Mouse (Mus musculus) neural tube, embryonic 11.5 days (tissue): ENCODE measurements around the gene Haus4. TPM values are rescaled to one million over a fixed set of nuclear protein-coding genes. Genes with fewer than 3 reads are reported as not detected.

Experiments used
- ATAC-seq: fragments of 200-750 bp; cut with Nextera tagmentation; 2 replicates; pipeline ENCODE4 v1.8.0; 2017; ENCODE audit warnings: moderate number of reproducible peaks, mild to moderate bottlenecking, moderate TSS enrichment, moderate library complexity; ENCODE audit not compliant: insufficient read depth, low FRiP score, low TSS enrichment
- DNase-seq: peaks from one replicate; pipeline ENCODE4 v3.0.0-alpha.2; 2015; ENCODE audit warnings: low spot score
- H3K27ac ChIP-seq: fragments of 300-500 bp; sonication (generic); 2 replicates; pipeline ENCODE4 v1.5.1; 2014; ENCODE audit warnings: low read depth, mild to moderate bottlenecking, low read length
- H3K27me3 ChIP-seq: fragments of 300-500 bp; sonication (generic); 2 replicates; pipeline ENCODE4 v1.6.1; 2014; ENCODE audit warnings: mild to moderate bottlenecking, low read length, mixed read lengths; ENCODE audit not compliant: control insufficient read depth, insufficient read depth
- H3K36me3 ChIP-seq: fragments of 300-500 bp; sonication (generic); 2 replicates; pipeline ENCODE4 v1.6.1; 2014; ENCODE audit warnings: mild to moderate bottlenecking, low read length, moderate library complexity, mixed read lengths; ENCODE audit not compliant: control insufficient read depth, insufficient read depth
- H3K4me1 ChIP-seq: fragments of 300-500 bp; sonication (generic); 2 replicates; pipeline ENCODE4 v1.6.1; 2014; ENCODE audit warnings: low read length, mixed read lengths; ENCODE audit not compliant: control insufficient read depth, insufficient read depth
- H3K4me2 ChIP-seq: fragments of 300-500 bp; sonication (generic); 2 replicates; pipeline ENCODE4 v1.6.1; 2014; ENCODE audit warnings: low read depth, mild to moderate bottlenecking, moderate library complexity
- H3K4me3 ChIP-seq: fragments of 300-500 bp; sonication (generic); 2 replicates; pipeline ENCODE4 v1.5.1; 2014; ENCODE audit warnings: low read depth, low read length
- H3K9ac ChIP-seq: fragments of 300-500 bp; sonication (generic); 2 replicates; pipeline ENCODE4 v1.6.1; 2014; ENCODE audit warnings: mild to moderate bottlenecking, low read length
- H3K9me3 ChIP-seq: fragments of 300-500 bp; sonication (generic); 2 replicates; pipeline ENCODE4 v1.6.1; 2016; ENCODE audit warnings: low read length; ENCODE audit not compliant: control insufficient read depth
- WGBS: fragments of 180-500 bp; shearing (Covaris S2); extraction: QIAGEN DNeasy Blood & Tissue Kit; methylation state at CpG from one replicate; pipeline ENCODE4 v1.1.7; 2014; 5-methylcytosine and 5-hydroxymethylcytosine counted together
- polyA plus RNA-seq: library from polyadenylated mRNA; unstranded; fragments of >200 nt; fragmentation: Nextera tagmentation; extraction: Ambion mirVana; gene quantifications from 2 replicates; pipeline ENCODE4 v1.2.1, GENCODE M21; 2014

Gene Haus4
- polyA plus RNA-seq, 1 experiment from 2014 or later: 36.7 TPM

DNA sequence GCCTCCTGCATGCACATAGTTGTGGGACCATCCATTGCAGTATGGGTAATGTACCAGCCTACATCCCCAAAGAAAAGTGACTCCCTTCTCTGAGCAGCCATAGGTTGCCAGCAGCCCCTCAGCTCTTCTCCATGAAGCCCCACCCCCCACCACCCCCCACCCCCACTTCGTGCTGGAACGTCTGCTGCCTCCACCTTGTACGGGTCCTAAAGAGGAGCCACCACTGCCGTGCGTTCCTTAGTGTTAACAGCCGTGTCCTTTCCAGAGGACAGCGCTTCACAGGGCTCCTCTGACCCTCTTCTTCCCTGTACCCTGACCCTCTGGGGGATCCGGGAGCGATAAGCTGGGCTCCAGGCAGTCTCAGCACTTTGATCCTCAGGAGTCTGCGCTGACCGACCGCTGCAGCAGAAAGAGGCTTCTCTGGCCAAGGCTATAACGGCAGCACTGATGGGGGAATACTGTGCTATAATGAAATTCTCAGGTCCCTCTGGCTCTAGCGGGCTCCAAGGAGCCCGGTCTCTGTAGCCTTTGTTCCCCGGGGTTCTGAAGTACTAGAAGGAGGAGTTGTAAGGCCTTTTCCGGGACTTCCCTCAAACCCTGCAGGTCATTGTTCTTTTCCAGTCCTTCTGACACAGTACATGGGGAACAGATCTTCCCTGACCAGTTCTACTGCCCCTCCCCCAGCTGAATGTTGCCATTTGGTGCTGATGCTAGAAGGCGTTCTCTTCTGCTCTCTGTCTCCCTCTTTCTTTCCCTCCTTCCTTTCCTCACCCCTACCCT lies 27.0 kb downstream of the Haus4 start:
- H3K4me2 ChIP-seq: peak overlapping the region; percentile 55
- H3K9ac ChIP-seq: peak overlapping the region; percentile 59
- H3K4me3 ChIP-seq: peak overlapping the region; percentile 28
- peak overlapping the region; percentile 71 for H3K27ac ChIP-seq
- 1% methylated on average over 18 of the region's 18 CpGs for WGBS
- H3K36me3 ChIP-seq: no peaks in the 10 kb centered on the region
- peak; percentile 79 for ATAC-seq
- no peaks in the 10 kb centered on the region for H3K4me1 ChIP-seq
- peak; percentile 66 for DNase-seq
- no peaks in the 10 kb centered on the region for H3K27me3 ChIP-seq
- no peaks in the 10 kb centered on the region for H3K9me3 ChIP-seq

DNA sequence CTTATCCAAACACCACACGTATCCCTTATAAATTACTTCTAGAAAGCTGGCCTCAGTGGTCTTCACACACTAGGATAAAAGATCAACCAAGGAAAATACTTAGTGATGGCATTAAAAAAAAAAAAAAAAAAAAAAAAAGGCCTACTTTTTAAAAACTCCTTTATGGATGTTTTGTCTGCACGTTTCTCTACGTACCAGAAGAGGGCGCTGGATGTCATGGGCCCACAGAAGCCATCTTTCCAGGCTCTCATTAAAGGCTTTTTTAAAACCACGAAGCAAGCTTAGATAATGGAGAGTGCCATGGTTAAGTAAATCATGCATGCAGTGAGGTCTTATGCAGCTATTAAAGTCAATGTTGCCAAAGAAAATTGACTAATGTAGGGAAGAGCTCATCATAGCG lies 30.8 kb downstream of the Haus4 start:
- WGBS: 35% methylated on average over 6 of the region's 6 CpGs
- DNase-seq (no peak), ATAC-seq (no peak)

DNA sequence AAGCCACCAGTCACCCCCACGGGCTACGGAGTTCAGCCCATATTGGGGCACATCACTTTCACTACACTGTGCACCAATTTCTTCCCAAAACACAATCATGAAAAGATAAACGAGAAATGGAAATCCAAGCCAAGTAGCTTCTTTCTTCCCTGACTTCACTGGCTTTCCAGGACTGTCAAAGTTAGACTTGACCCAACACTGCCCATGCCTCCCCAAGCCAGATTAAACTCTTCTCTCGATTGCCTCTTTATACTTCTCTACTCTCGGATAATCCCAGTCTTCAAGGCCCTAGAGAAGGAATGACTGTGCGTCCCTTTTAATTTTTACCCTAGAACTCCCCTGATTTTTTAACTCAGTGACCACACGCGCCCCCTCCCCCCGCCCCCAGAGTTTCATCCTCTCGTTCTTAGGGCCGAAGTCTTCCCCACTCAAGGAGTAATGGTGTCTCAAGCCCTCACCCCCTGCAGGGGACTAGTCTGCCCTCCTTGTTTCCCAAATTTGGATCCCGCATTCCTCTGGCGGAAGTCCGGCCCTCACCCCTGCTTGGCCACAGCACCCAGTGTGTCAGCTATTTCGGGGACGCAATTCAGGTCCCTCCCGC lies 37.6 kb downstream of the Haus4 start:
- Histone ChIP-seq H3K9me3 (0 out of 2 replicates have a peak, but pooled peaks cover 2% of the 10 kb centered on the region), H3K4me2 (peak overlapping the region; percentile 58), H3K27ac (peak overlapping the region; percentile 24; the same call in 1 of the 2 replicates), H3K9ac (peak overlapping the region; percentile 75), H3K4me1 (peaks cover 2% of the 10 kb centered on the region; the same call in 1 of the 2 replicates), H3K27me3 (no peaks in the 10 kb centered on the region), H3K4me3 (peak overlapping the region; percentile 62), H3K36me3 (peaks cover 23% of the 10 kb centered on the region)
- DNase-seq (no peak), ATAC-seq (peak; percentile 2; the same call in 1 of the 2 replicates)
- 7% methylated on average over 17 of the region's 17 CpGs for WGBS

More for the DNA sequence above, 30.8 kb downstream of the Haus4 start:
- no peaks in the 10 kb centered on the region for H3K36me3 ChIP-seq
- no peak overlapping the region for H3K4me3 ChIP-seq
- H3K27ac ChIP-seq: no peak overlapping the region
- no peaks in the 10 kb centered on the region for H3K9me3 ChIP-seq
- H3K4me1 ChIP-seq: no peaks in the 10 kb centered on the region
- H3K4me2 ChIP-seq: no peak overlapping the region
- no peaks in the 10 kb centered on the region for H3K27me3 ChIP-seq
- no peak overlapping the region for H3K9ac ChIP-seq

DNA sequence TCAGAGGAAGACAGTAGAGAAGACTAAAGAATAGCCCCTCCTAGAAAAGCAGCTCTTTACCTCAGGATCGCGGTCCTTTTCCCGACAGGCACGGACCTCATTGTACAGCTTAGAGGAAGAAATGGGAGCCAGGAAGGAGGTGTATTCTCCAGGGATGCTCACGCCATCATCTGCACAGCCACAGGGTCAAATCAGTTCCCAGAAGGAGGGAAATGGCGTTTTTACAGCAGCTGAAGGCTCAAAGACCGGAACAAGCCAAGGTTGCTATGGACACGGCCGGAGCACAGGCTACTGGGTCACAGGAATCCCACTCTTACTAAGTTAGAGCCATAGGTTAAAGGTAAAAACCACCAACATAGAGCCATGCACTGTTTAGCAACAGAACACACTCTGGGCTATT lies 44.6 kb downstream of the Haus4 start:
- H3K4me1 ChIP-seq: no peaks in the 10 kb centered on the region
- peaks cover 60% of the 10 kb centered on the region for H3K36me3 ChIP-seq
- 0 out of 2 replicates have a peak, but pooled peaks cover 2% of the 10 kb centered on the region for H3K9me3 ChIP-seq
- DNase-seq (no peak), ATAC-seq (no peak)
- no peak overlapping the region for H3K4me3 ChIP-seq
- H3K4me2 ChIP-seq: no peak overlapping the region
- no peaks in the 10 kb centered on the region for H3K27me3 ChIP-seq
- no peak overlapping the region for H3K9ac ChIP-seq
- WGBS: 90% methylated on average over 9 of the region's 9 CpGs
- no peak overlapping the region for H3K27ac ChIP-seq

DNA sequence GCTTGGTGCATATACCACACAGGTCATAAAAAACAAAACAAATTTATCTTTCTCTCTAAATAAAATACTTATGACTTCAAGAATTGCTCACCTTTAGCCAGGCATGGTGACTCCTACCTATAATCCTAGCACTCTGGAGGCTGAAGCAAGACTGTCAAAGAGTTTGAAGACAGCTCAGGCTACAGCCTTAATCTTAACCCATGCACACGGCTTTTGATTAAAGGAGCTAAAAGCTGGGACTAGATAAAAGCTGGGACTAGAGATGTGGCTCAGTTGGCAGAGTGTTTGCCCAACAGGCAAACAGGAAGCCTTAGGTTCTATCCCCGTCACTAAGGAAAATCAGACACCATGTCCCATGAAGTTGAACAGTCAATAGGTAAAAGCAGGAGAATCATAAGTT lies 51.3 kb downstream of the Haus4 start:
- ATAC-seq: no peak
- H3K27me3 ChIP-seq: no peaks in the 10 kb centered on the region
- no peak overlapping the region for H3K27ac ChIP-seq
- H3K4me3 ChIP-seq: no peak overlapping the region
- no peaks in the 10 kb centered on the region for H3K9me3 ChIP-seq
- no peak for DNase-seq
- no peaks in the 10 kb centered on the region for H3K4me1 ChIP-seq
- no peak overlapping the region for H3K4me2 ChIP-seq
- WGBS: 80% methylated on average over 2 of the region's 2 CpGs
- H3K36me3 ChIP-seq: peaks cover 12% of the 10 kb centered on the region
- no peak overlapping the region for H3K9ac ChIP-seq

DNA sequence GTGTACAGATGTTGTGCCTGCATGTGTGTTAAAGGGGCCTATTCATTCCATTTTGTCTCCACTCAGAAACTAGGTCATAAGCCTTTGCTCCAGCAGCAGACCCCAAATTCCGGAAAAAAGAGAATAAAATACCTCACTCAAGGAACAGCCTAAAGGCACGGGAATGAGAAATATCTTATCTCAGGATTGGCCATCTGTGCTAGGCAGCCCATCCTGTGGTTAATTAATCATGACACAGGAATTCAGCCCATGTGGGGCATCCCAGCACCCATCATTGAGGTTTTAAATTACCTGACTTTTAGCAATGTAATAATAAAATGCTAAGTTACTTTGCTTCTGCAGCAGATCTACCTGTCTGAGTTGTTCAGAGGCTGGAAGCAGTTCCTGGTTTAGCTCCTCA lies 53.1 kb downstream of the Haus4 start:
- no peak overlapping the region for H3K4me3 ChIP-seq
- no peaks in the 10 kb centered on the region for H3K4me1 ChIP-seq
- H3K27me3 ChIP-seq: no peaks in the 10 kb centered on the region
- H3K9ac ChIP-seq: no peak overlapping the region
- no peak overlapping the region for H3K4me2 ChIP-seq
- WGBS: 78% methylated on average over 2 of the region's 2 CpGs
- no peak for ATAC-seq
- DNase-seq: no peak
- H3K36me3 ChIP-seq: no peaks in the 10 kb centered on the region; the same call in 1 of the 2 replicates
- H3K9me3 ChIP-seq: no peaks in the 10 kb centered on the region
- H3K27ac ChIP-seq: no peak overlapping the region

DNA sequence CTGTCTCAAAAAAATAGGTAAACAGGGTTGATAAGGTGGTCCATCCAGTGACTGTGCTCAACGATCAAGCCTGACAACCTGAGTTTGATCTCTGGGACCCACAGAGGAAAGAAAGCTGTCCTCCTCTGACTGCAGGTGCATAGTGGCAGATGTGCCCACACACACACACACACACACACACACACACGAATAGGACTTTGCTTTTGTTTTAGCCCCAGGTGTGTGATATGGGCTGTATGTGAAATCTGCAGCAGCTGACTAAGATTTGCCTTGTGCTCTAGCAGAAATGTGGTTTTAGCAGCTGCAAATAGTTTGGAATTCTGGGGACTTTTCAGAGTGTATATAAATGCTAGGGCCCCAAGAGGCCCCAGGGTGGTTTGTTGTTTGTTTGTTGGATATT lies 55.1 kb downstream of the Haus4 start:
- WGBS: 85% methylated on average over 2 of the region's 2 CpGs
- ATAC-seq: no peak
- no peaks in the 10 kb centered on the region for H3K27me3 ChIP-seq

DNA sequence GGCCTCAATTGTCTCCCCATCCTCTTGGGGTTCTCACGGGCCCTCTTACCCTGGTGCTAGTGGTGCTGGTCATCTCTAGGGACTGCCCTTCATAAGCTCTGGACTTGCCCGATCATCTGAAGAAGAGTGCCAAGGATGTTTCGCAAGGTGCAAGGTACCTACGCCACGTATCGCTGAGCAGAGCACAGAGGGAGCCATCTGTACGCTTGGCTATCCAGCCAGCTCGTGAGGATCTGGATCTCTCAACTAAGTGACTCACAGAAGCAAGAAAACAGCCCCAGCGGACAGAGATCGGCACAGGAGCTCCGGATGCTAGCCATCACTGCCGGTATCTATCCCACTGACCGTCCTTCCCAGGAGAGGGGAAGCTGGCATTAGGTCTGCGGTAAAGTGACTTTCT lies 57.7 kb downstream of the Haus4 start:
- Histone ChIP-seq H3K9me3 (no peaks in the 10 kb centered on the region), H3K9ac (no peak overlapping the region), H3K4me1 (no peaks in the 10 kb centered on the region), H3K36me3 (no peaks in the 10 kb centered on the region), H3K27me3 (no peaks in the 10 kb centered on the region), H3K4me3 (no peak overlapping the region), H3K4me2 (no peak overlapping the region), H3K27ac (no peak overlapping the region)
- 84% methylated on average over 14 of the region's 14 CpGs for WGBS
- ATAC-seq (no peak), DNase-seq (no peak)

More for the DNA sequence above, 55.1 kb downstream of the Haus4 start:
- no peaks in the 10 kb centered on the region for H3K36me3 ChIP-seq
- no peaks in the 10 kb centered on the region for H3K9me3 ChIP-seq
- no peak overlapping the region for H3K4me2 ChIP-seq
- H3K4me1 ChIP-seq: no peaks in the 10 kb centered on the region
- no peak for DNase-seq
- H3K27ac ChIP-seq: no peak overlapping the region
- no peak overlapping the region for H3K9ac ChIP-seq
- no peak overlapping the region for H3K4me3 ChIP-seq

DNA sequence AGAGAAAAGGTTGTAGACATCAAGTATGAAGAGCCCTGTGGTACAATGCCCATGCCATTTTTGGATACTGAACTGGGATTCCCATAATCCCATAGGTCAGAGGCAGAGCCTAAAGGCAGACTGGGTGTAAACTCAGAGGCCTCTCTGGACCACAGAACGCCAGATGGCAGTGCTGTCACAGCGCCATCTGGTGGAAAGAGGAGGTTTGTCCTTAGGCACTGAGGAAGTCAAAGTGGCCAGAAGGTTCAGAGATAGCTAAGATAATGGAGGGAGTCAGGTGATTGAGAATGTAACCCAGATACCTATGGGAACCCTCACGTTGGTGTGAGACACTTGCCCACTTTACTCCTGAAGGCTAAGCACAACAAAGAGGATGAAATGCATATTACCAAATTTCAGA lies 60.2 kb downstream of the Haus4 start:
- H3K4me2 ChIP-seq: no peak overlapping the region
- H3K9ac ChIP-seq: no peak overlapping the region
- H3K36me3 ChIP-seq: no peaks in the 10 kb centered on the region
- no peak overlapping the region for H3K4me3 ChIP-seq
- H3K27me3 ChIP-seq: no peaks in the 10 kb centered on the region
- no peaks in the 10 kb centered on the region for H3K9me3 ChIP-seq
- peak; percentile 41; the same call in 1 of the 2 replicates for ATAC-seq
- H3K4me1 ChIP-seq: no peaks in the 10 kb centered on the region
- no peak overlapping the region for H3K27ac ChIP-seq
- 5% methylated on average over 3 of the region's 3 CpGs for WGBS
- peak; percentile 77 for DNase-seq
